ENCODE assay signal across 26 mouse cellular contexts in genomic region chrX:12306940-12307339, GRCm38 (mm10).
DNase-seq lines count a peak whose midpoint lies in the region; ATAC-seq and TF ChIP-seq lines count a peak whose summit lies in the region.
"Had no signal": no experiment of that assay in that cellular context is flagged by ENCODE, and none has a peak within 500 bp of the region (broad histone marks: within the 10 kb centered on the region; RNA-seq: fewer than 3 reads in every experiment).

No protein-coding gene starts in this region.

- no peaks in the 10 kb centered on the region for H3K36me3 ChIP-seq in embryonic facial prominence, embryonic 14.5 days (ENCODE audit: control insufficient read depth, insufficient read depth, low read length)
- H3K36me3 ChIP-seq in embryonic facial prominence, embryonic 10.5 days (replicated peaks), result no peaks in the 10 kb centered on the region
- no peaks in the 10 kb centered on the region for H3K36me3 ChIP-seq in forebrain, embryonic 16.5 days (ENCODE audit: control insufficient read depth, insufficient read depth)
- no peaks in the 10 kb centered on the region for H3K36me3 ChIP-seq in forebrain, embryonic 15.5 days
- H3K36me3 ChIP-seq in heart, postnatal 0 days (replicated peaks; ENCODE audit: control insufficient read depth, insufficient read depth, low read length), result no peaks in the 10 kb centered on the region
- H3K36me3 ChIP-seq: embryonic facial prominence, embryonic 15.5 days; heart, embryonic 12.5 days; heart, embryonic 15.5 days; hindbrain, embryonic 12.5 days; hindbrain, embryonic 15.5 days had no signal

- H3K27me3 ChIP-seq in embryonic facial prominence, embryonic 14.5 days (replicated peaks; ENCODE audit: control insufficient read depth, insufficient read depth, low read length), result no peaks in the 10 kb centered on the region
- H3K27me3 ChIP-seq in embryonic facial prominence, embryonic 10.5 days (replicated peaks; ENCODE audit: low read depth, poor library complexity, severe bottlenecking), result peaks cover 60% of the 10 kb centered on the region
- no peaks in the 10 kb centered on the region for H3K27me3 ChIP-seq in forebrain, embryonic 16.5 days (replicated peaks; ENCODE audit: control insufficient read depth, insufficient read depth, low read length)
- H3K27me3 ChIP-seq in forebrain, embryonic 15.5 days, result no peaks in the 10 kb centered on the region
- H3K27me3 ChIP-seq in heart, postnatal 0 days (ENCODE audit: control insufficient read depth, insufficient read depth, low read length), result no peaks in the 10 kb centered on the region
- H3K27me3 ChIP-seq: embryonic facial prominence, embryonic 15.5 days; heart, embryonic 12.5 days; hindbrain, embryonic 15.5 days; Patski had no signal

- ATAC-seq in embryonic facial prominence, embryonic 14.5 days (ENCODE audit: low read depth), result peak; percentile 60; the same call in 1 of the 2 replicates
- ATAC-seq in forebrain, embryonic 16.5 days, result 0 out of 2 replicates have a peak, but pooled peaks have one; percentile 50
- ATAC-seq in forebrain, embryonic 15.5 days (replicated peaks), result no peak
- no peak for ATAC-seq in heart, postnatal 0 days (ENCODE audit: insufficient read depth, low read depth)
- ATAC-seq: intestine, postnatal 0 days; Patski had no signal

- no peaks in the 10 kb centered on the region for H3K4me1 ChIP-seq in embryonic facial prominence, embryonic 14.5 days (ENCODE audit: control insufficient read depth, insufficient read depth, low read length)
- H3K4me1 ChIP-seq in embryonic facial prominence, embryonic 10.5 days, result 0 out of 2 replicates have a peak, but pooled peaks cover 3% of the 10 kb centered on the region
- peaks cover 4% of the 10 kb centered on the region for H3K4me1 ChIP-seq in forebrain, embryonic 16.5 days (replicated peaks; ENCODE audit: control insufficient read depth, insufficient read depth, low read length)
- no peaks in the 10 kb centered on the region for H3K4me1 ChIP-seq in forebrain, embryonic 15.5 days
- no peaks in the 10 kb centered on the region for H3K4me1 ChIP-seq in heart, postnatal 0 days (ENCODE audit: control insufficient read depth, insufficient read depth)
- H3K4me1 ChIP-seq: embryonic facial prominence, embryonic 15.5 days; heart, embryonic 12.5 days; heart, embryonic 15.5 days; hindbrain, embryonic 12.5 days; hindbrain, embryonic 15.5 days had no signal

- H3K4me2 ChIP-seq in embryonic facial prominence, embryonic 14.5 days (ENCODE audit: low read depth, low read length), result no peak overlapping the region
- no peak overlapping the region for H3K4me2 ChIP-seq in forebrain, embryonic 16.5 days (ENCODE audit: low read length)
- no peak overlapping the region for H3K4me2 ChIP-seq in forebrain, embryonic 15.5 days (replicated peaks)
- H3K4me2 ChIP-seq in heart, postnatal 0 days (ENCODE audit: low read depth, low read length), result no peak overlapping the region
- H3K4me2 ChIP-seq: embryonic facial prominence, embryonic 15.5 days; heart, embryonic 12.5 days; heart, embryonic 15.5 days; hindbrain, embryonic 12.5 days; hindbrain, embryonic 15.5 days had no signal

- H3K4me3 ChIP-seq in embryonic facial prominence, embryonic 14.5 days (ENCODE audit: low read depth, low read length), result no peak overlapping the region
- H3K4me3 ChIP-seq in embryonic facial prominence, embryonic 10.5 days, result no peak overlapping the region
- H3K4me3 ChIP-seq in forebrain, embryonic 16.5 days (replicated peaks; ENCODE audit: low read length), result no peak overlapping the region
- H3K4me3 ChIP-seq in forebrain, embryonic 15.5 days, result no peak overlapping the region
- H3K4me3 ChIP-seq in heart, postnatal 0 days (ENCODE audit: low read depth, low read length), result no peak overlapping the region
- H3K4me3 ChIP-seq: embryonic facial prominence, embryonic 15.5 days; heart, embryonic 12.5 days; heart, embryonic 15.5 days; hindbrain, embryonic 12.5 days; hindbrain, embryonic 15.5 days had no signal

- TF ChIP-seq CTCF in heart, postnatal 0 days (IDR thresholded peaks at IDR 0.05; ENCODE audit: low read depth), result no peak

- TF ChIP-seq EP300 in heart, postnatal 0 days (IDR thresholded peaks at IDR 0.05; ENCODE audit: low read depth), result no peak

- DNase-seq in embryonic facial prominence, embryonic 14.5 days (ENCODE audit: low spot score), result no peak
- no peak for DNase-seq in embryonic facial prominence, embryonic 10.5 days (ENCODE audit: low spot score)
- DNase-seq in heart, postnatal 0 days (ENCODE audit: low spot score), result peak; percentile 21
- DNase-seq in heart, adult 8-10 months (ENCODE audit: low spot score), result no peak
- peak; percentile 49 for DNase-seq in MN1 (ENCODE audit: low spot score)
- no peak for DNase-seq in urinary bladder, postnatal 36 days (ENCODE audit: low spot score in 2 of 2)
- DNase-seq: adrenal gland, postnatal 10 days; adrenal gland, postnatal 36 days; cerebellum, adult 11-12 months; cerebellum, adult 8-10 months; cerebellum, postnatal 10 days; cerebellum, postnatal 36 days; embryo, embryonic 11 days; gastrocnemius, postnatal 10 days; gastrocnemius, postnatal 36 days; heart, postnatal 14 days; kidney, adult 2 months had no signal

- WGBS in embryonic facial prominence, embryonic 14.5 days, result 67% methylated on average over 3 of the region's 3 CpGs
- WGBS in embryonic facial prominence, embryonic 10.5 days, result 83% methylated on average over 3 of the region's 3 CpGs
- 27% methylated on average over 3 of the region's 3 CpGs for WGBS in forebrain, embryonic 16.5 days
- WGBS in forebrain, embryonic 15.5 days, result 53% methylated on average over 3 of the region's 3 CpGs
- WGBS in heart, postnatal 0 days, result 54% methylated on average over 3 of the region's 3 CpGs

- H3K27ac ChIP-seq in embryonic facial prominence, embryonic 14.5 days (replicated peaks; ENCODE audit: low read depth, low read length), result no peak overlapping the region
- no peak overlapping the region for H3K27ac ChIP-seq in embryonic facial prominence, embryonic 10.5 days (replicated peaks)
- no peak overlapping the region for H3K27ac ChIP-seq in forebrain, embryonic 16.5 days (ENCODE audit: low read length)
- H3K27ac ChIP-seq in forebrain, embryonic 15.5 days (replicated peaks), result no peak overlapping the region
- no peak overlapping the region for H3K27ac ChIP-seq in heart, postnatal 0 days (ENCODE audit: low read depth)
- H3K27ac ChIP-seq: embryonic facial prominence, embryonic 15.5 days; heart, embryonic 15.5 days; hindbrain, embryonic 12.5 days; hindbrain, embryonic 15.5 days had no signal

- H3K9me3 ChIP-seq in embryonic facial prominence, embryonic 14.5 days (ENCODE audit: control insufficient read depth, low read length), result no peaks in the 10 kb centered on the region
- H3K9me3 ChIP-seq in embryonic facial prominence, embryonic 10.5 days, result no peaks in the 10 kb centered on the region
- H3K9me3 ChIP-seq in forebrain, embryonic 16.5 days (ENCODE audit: control insufficient read depth, low read length), result no peaks in the 10 kb centered on the region
- H3K9me3 ChIP-seq in forebrain, embryonic 15.5 days, result no peaks in the 10 kb centered on the region
- no peaks in the 10 kb centered on the region for H3K9me3 ChIP-seq in heart, postnatal 0 days (replicated peaks; ENCODE audit: control insufficient read depth, low read length)
- H3K9me3 ChIP-seq: embryonic facial prominence, embryonic 15.5 days; heart, embryonic 12.5 days; heart, embryonic 15.5 days; hindbrain, embryonic 12.5 days; hindbrain, embryonic 15.5 days had no signal

- no peak overlapping the region for H3K9ac ChIP-seq in embryonic facial prominence, embryonic 14.5 days (ENCODE audit: low read depth, low read length)
- H3K9ac ChIP-seq in forebrain, embryonic 16.5 days (replicated peaks; ENCODE audit: low read depth, low read length), result no peak overlapping the region
- no peak overlapping the region for H3K9ac ChIP-seq in forebrain, embryonic 15.5 days (replicated peaks)
- no peak overlapping the region for H3K9ac ChIP-seq in heart, postnatal 0 days (replicated peaks; ENCODE audit: low read depth, low read length)
- H3K9ac ChIP-seq: embryonic facial prominence, embryonic 15.5 days; heart, embryonic 12.5 days; heart, embryonic 15.5 days; hindbrain, embryonic 12.5 days; hindbrain, embryonic 15.5 days had no signal

Comparison
In these comparisons a context has a peak if more than half of its experiments do, and no peak if none do; other contexts are left out.
1. ATAC-seq: peak in embryonic facial prominence, embryonic 14.5 days (single experiment) and forebrain, embryonic 16.5 days (single experiment); none in forebrain, embryonic 15.5 days (single experiment) and heart, postnatal 0 days (single experiment).
2. DNase-seq: peak in heart, postnatal 0 days (single experiment) and MN1 (single experiment); none in embryonic facial prominence, embryonic 14.5 days (single experiment), embryonic facial prominence, embryonic 10.5 days (single experiment), heart, adult 8-10 months (single experiment) and urinary bladder, postnatal 36 days (0 of 2).